Mouse (Mus musculus): Measurements from ENCODE around the gene Plekhb2. TPM values are rescaled to one million over a fixed set of nuclear protein-coding genes. Genes with fewer than 3 reads are reported as not detected.

Gene Plekhb2
- total and polyA plus RNA-seq, 3 experiments: 1.7 to 14.5 (median 13.7) TPM

- peaks cover 8% of the 10 kb centered on the region for H3K36me3 ChIP-seq (replicated peaks)
- H3K9me3 ChIP-seq (replicated peaks): no peaks in the 10 kb centered on the region
- peaks cover 8% of the 10 kb centered on the region for H3K4me1 ChIP-seq (ENCODE audit: insufficient read depth, low read depth, low read length)
- no peak overlapping the region for H3K4me3 ChIP-seq (ENCODE audit: low read depth, low read length)
- ATAC-seq (ENCODE audit: extremely low read depth, insufficient number of reproducible peaks, low FRiP score, poor library complexity, severe bottlenecking) (no peak), DNase-seq (ENCODE audit: low spot score) (no peak)
- H3K27me3 ChIP-seq (ENCODE audit: insufficient read depth, low read length): peaks cover 2% of the 10 kb centered on the region; the same call in 1 of the 2 replicates
- TF ChIP-seq TAL1 (conservative IDR thresholded peaks at IDR 0.05; ENCODE audit: low read depth, low read length) (no peak; the same call in 1 of the 2 replicates), GATA1 (IDR thresholded peaks at IDR 0.05; ENCODE audit: borderline replicate concordance, low read length) (no peak), POLR2AphosphoS5 (IDR thresholded peaks at IDR 0.05; ENCODE audit: insufficient replicate concordance, low read depth, low read length) (no peak), CTCF (IDR thresholded peaks at IDR 0.05; ENCODE audit: low read depth, low read length) (no peak), GATA2 (IDR thresholded peaks at IDR 0.05; ENCODE audit: borderline replicate concordance, low read depth, low read length) (no peak)
Measured at GRCm38 (mm10) chr1:34859761-34860160, 10.0 kb downstream of the Plekhb2 start.

DNA sequence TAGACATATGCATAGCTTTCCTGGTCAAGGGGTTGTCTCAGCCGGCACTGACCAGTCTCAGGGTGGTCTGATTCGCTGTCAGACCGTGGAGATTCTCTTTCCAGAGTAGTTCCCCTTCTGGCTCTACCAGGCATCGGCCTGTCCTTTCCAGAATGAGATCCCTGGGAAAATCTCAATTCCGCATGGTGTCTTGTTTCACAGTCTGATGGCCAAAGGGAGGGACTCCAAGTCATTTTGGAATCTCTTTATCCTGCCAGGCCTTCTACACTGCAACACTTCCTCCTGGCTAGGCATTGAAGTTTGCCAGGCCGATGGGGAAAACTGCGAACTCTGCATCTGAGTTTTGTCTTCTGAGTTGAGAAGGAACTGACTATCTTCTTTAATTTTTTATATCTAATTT, 10.4 kb downstream of the Plekhb2 start:
- Histone ChIP-seq H3K36me3 (replicated peaks) (peaks cover 8% of the 10 kb centered on the region), H3K4me1 (ENCODE audit: insufficient read depth, low read depth, low read length) (peaks cover 8% of the 10 kb centered on the region), H3K27me3 (ENCODE audit: insufficient read depth, low read length) (peaks cover 2% of the 10 kb centered on the region; the same call in 1 of the 2 replicates), H3K9me3 (replicated peaks) (no peaks in the 10 kb centered on the region), H3K4me3 (ENCODE audit: low read depth, low read length) (no peak overlapping the region)
- TF ChIP-seq CTCF (IDR thresholded peaks at IDR 0.05; ENCODE audit: low read depth, low read length) (no peak), POLR2AphosphoS5 (IDR thresholded peaks at IDR 0.05; ENCODE audit: insufficient replicate concordance, low read depth, low read length) (no peak), GATA1 (IDR thresholded peaks at IDR 0.05; ENCODE audit: borderline replicate concordance, low read length) (no peak), GATA2 (IDR thresholded peaks at IDR 0.05; ENCODE audit: borderline replicate concordance, low read depth, low read length) (no peak), TAL1 (conservative IDR thresholded peaks at IDR 0.05; ENCODE audit: low read depth, low read length) (no peak)
- DNase-seq (ENCODE audit: low spot score): no peak
- ATAC-seq (ENCODE audit: extremely low read depth, insufficient number of reproducible peaks, low FRiP score, poor library complexity, severe bottlenecking): no peak

GRCm38 (mm10) chr1:34862877-34863276, 13.1 kb downstream of the Plekhb2 start:
- TF ChIP-seq TAL1 (conservative IDR thresholded peaks at IDR 0.05; ENCODE audit: low read depth, low read length) (no peak), CTCF (IDR thresholded peaks at IDR 0.05; ENCODE audit: low read depth, low read length) (no peak), GATA1 (IDR thresholded peaks at IDR 0.05; ENCODE audit: borderline replicate concordance, low read length) (no peak), GATA2 (IDR thresholded peaks at IDR 0.05; ENCODE audit: borderline replicate concordance, low read depth, low read length) (no peak), POLR2AphosphoS5 (IDR thresholded peaks at IDR 0.05; ENCODE audit: insufficient replicate concordance, low read depth, low read length) (no peak)
- H3K9me3 ChIP-seq (replicated peaks): no peaks in the 10 kb centered on the region
- peaks cover 11% of the 10 kb centered on the region for H3K4me1 ChIP-seq (ENCODE audit: insufficient read depth, low read depth, low read length)
- peaks cover 2% of the 10 kb centered on the region; the same call in 1 of the 2 replicates for H3K27me3 ChIP-seq (ENCODE audit: insufficient read depth, low read length)
- H3K36me3 ChIP-seq (replicated peaks): peaks cover 8% of the 10 kb centered on the region
- H3K4me3 ChIP-seq (ENCODE audit: low read depth, low read length): no peak overlapping the region
- no peak for DNase-seq (ENCODE audit: low spot score)
- no peak for ATAC-seq (ENCODE audit: extremely low read depth, insufficient number of reproducible peaks, low FRiP score, poor library complexity, severe bottlenecking)

GRCm38 (mm10) chr1:34863323-34863722, 13.5 kb downstream of the Plekhb2 start:
- TF ChIP-seq GATA2 (IDR thresholded peaks at IDR 0.05; ENCODE audit: borderline replicate concordance, low read depth, low read length) (no peak), CTCF (IDR thresholded peaks at IDR 0.05; ENCODE audit: low read depth, low read length) (no peak), TAL1 (conservative IDR thresholded peaks at IDR 0.05; ENCODE audit: low read depth, low read length) (no peak), POLR2AphosphoS5 (IDR thresholded peaks at IDR 0.05; ENCODE audit: insufficient replicate concordance, low read depth, low read length) (no peak), GATA1 (IDR thresholded peaks at IDR 0.05; ENCODE audit: borderline replicate concordance, low read length) (no peak)
- H3K36me3 ChIP-seq (replicated peaks): peaks cover 8% of the 10 kb centered on the region
- ATAC-seq (ENCODE audit: extremely low read depth, insufficient number of reproducible peaks, low FRiP score, poor library complexity, severe bottlenecking): no peak
- peaks cover 2% of the 10 kb centered on the region; the same call in 1 of the 2 replicates for H3K27me3 ChIP-seq (ENCODE audit: insufficient read depth, low read length)
- DNase-seq (ENCODE audit: low spot score): no peak
- H3K4me1 ChIP-seq (ENCODE audit: insufficient read depth, low read depth, low read length): peaks cover 10% of the 10 kb centered on the region
- H3K4me3 ChIP-seq (ENCODE audit: low read depth, low read length): no peak overlapping the region
- no peaks in the 10 kb centered on the region for H3K9me3 ChIP-seq (replicated peaks)

DNA sequence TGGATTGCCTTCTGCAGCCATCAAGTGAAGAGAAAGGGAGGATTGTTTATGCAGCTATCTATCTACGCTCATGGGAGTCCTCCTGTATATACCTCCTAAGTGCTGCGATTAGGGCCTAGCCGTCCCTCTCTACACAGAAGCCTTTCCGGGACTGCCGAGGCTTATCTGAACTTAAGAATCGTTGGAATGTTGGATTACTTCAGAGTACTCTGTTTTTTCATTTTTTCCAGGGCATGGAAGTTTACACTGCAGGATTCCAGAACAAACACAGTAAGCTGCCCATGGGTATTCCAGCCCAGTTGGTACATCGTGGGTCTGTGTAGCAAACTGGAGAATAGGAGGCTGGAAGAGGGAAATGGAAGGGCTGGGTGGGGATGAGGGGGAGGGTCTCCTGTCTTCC, 14.5 kb downstream of the Plekhb2 start:
- Histone ChIP-seq H3K27me3 (ENCODE audit: insufficient read depth, low read length) (no peaks in the 10 kb centered on the region; the same call in 1 of the 2 replicates), H3K9me3 (replicated peaks) (no peaks in the 10 kb centered on the region), H3K36me3 (replicated peaks) (peaks cover 11% of the 10 kb centered on the region), H3K4me3 (ENCODE audit: low read depth, low read length) (no peak overlapping the region), H3K4me1 (ENCODE audit: insufficient read depth, low read depth, low read length) (peaks cover 3% of the 10 kb centered on the region; the same call in 1 of the 2 replicates)
- TF ChIP-seq TAL1 (conservative IDR thresholded peaks at IDR 0.05; ENCODE audit: low read depth, low read length) (no peak), POLR2AphosphoS5 (IDR thresholded peaks at IDR 0.05; ENCODE audit: insufficient replicate concordance, low read depth, low read length) (no peak), GATA1 (IDR thresholded peaks at IDR 0.05; ENCODE audit: borderline replicate concordance, low read length) (no peak), CTCF (IDR thresholded peaks at IDR 0.05; ENCODE audit: low read depth, low read length) (no peak), GATA2 (IDR thresholded peaks at IDR 0.05; ENCODE audit: borderline replicate concordance, low read depth, low read length) (no peak)
- ATAC-seq (ENCODE audit: extremely low read depth, insufficient number of reproducible peaks, low FRiP score, poor library complexity, severe bottlenecking) (no peak), DNase-seq (ENCODE audit: low spot score) (no peak)

- DNase-seq (ENCODE audit: low spot score): no peak
- H3K36me3 ChIP-seq (replicated peaks): peaks cover 12% of the 10 kb centered on the region
- ATAC-seq (ENCODE audit: extremely low read depth, insufficient number of reproducible peaks, low FRiP score, poor library complexity, severe bottlenecking): no peak
Measured at GRCm38 (mm10) chr1:34865866-34866265, 16.1 kb downstream of the Plekhb2 start.

More at GRCm38 (mm10) chr1:34865866-34866265, 16.1 kb downstream of the Plekhb2 start:
- TF ChIP-seq TAL1 (conservative IDR thresholded peaks at IDR 0.05; ENCODE audit: low read depth, low read length): no peak
- TF ChIP-seq CTCF (IDR thresholded peaks at IDR 0.05; ENCODE audit: low read depth, low read length): no peak
- no peak for TF ChIP-seq POLR2AphosphoS5 (IDR thresholded peaks at IDR 0.05; ENCODE audit: insufficient replicate concordance, low read depth, low read length)
- no peak for TF ChIP-seq GATA1 (IDR thresholded peaks at IDR 0.05; ENCODE audit: borderline replicate concordance, low read length)
- no peak for TF ChIP-seq GATA2 (IDR thresholded peaks at IDR 0.05; ENCODE audit: borderline replicate concordance, low read depth, low read length)
- Histone ChIP-seq H3K4me1 (ENCODE audit: insufficient read depth, low read depth, low read length) (peaks cover 3% of the 10 kb centered on the region; the same call in 1 of the 2 replicates), H3K4me3 (ENCODE audit: low read depth, low read length) (no peak overlapping the region), H3K9me3 (replicated peaks) (no peaks in the 10 kb centered on the region), H3K27me3 (ENCODE audit: insufficient read depth, low read length) (peaks cover 4% of the 10 kb centered on the region; the same call in 1 of the 2 replicates)

All from G1E (cell line).